Mouse (Mus musculus) thymus, adult 2 months (tissue): ENCODE measurements around the gene Gm10073.

ENCODE experiments used
- CTCF ChIP-seq: fragments of 200-500 bp; IDR thresholded peaks from 2 replicates; pipeline ENCODE4 v1.5.1; 2012; ENCODE audit warnings: mild to moderate bottlenecking, control low read depth, low read length, moderate library complexity, borderline replicate concordance; ENCODE audit not compliant: control insufficient read depth, poor library complexity, insufficient read depth; ENCODE audit errors: extremely low read depth
- POLR2A ChIP-seq: fragments of 200-500 bp; IDR thresholded peaks from 2 replicates; pipeline ENCODE4 v1.6.1; 2012; ENCODE audit warnings: mild to moderate bottlenecking, low read length, control low read depth, moderate library complexity; ENCODE audit not compliant: control insufficient read depth, poor library complexity, insufficient read depth; ENCODE audit errors: extremely low read depth

- TF ChIP-seq POLR2A (no peak), CTCF (no peak)
Observed at GRCm38 (mm10) chr8:106599265-106599979, 26.2 kb upstream of the Gm10073 start.
